Mouse (Mus musculus): ENCODE data around the gene Ipcef1.
"Not testable (repeated sequence)": the region's sequence is repeated elsewhere in the genome, so short reads cannot be mapped to it uniquely, and the experiment has no call there.

Gene Ipcef1

DNA sequence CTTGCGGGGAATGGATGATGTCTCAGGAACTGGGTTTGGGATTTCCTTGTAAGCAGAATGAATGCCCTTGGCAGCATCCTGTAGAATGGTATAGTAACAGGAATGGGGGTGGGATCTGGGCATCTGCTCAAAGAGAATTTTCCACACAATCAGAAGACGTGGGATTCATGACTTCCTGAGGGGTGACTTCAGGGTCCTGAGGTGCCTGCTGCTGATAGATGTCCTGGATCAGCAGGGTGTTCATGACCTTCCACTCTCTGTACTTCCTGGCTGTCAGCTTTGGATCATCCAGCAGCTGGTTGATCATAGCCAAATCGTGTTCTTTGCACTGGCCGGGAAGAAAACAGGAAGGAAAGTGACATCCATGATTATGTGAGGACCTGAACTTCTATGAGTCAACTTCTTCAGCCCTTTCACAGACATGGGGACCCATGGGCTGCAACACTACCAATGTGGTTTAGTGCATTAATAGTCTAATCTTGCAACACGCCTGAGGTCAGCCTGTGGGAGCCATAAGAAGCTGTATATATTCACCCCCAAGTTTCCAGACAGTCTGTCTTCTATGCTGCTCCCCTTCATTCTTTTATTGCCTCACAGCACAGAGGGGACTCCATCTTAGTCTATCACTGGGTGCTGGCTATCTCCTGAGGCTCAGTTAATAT lies 161.8 kb downstream of the Ipcef1 start:
- no peak for DNase-seq (ENCODE audit: low read depth, low spot score)

DNA sequence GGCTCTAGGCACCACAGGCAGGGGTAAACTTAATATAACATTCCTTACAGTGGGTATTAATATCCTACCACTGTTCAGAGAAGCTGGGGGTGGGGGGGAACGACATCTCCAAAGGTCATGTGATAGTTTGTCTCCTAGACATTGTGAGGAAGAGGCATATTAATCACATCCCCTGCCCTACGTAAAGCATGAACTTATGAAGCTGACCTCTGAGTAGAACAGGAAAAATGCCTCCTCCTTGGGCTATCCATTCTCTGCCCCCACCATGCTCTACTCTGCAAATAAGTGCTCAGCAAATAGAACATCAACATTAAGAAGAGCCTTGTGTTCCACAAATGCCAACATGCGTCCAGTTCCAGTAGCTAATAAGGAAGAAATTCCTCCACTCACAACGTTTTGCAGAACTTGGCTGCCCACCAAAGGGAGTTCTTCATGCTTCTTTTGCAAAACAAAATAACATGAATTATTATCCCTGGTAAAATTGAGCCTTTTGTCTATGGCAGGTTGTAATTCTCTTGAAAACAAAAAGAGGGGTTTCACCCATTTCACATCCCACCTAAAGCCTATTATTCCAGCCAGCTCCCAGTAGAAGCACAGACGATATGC lies 162.5 kb downstream of the Ipcef1 start:
- DNase-seq (ENCODE audit: low read depth, low spot score), result no peak

DNA sequence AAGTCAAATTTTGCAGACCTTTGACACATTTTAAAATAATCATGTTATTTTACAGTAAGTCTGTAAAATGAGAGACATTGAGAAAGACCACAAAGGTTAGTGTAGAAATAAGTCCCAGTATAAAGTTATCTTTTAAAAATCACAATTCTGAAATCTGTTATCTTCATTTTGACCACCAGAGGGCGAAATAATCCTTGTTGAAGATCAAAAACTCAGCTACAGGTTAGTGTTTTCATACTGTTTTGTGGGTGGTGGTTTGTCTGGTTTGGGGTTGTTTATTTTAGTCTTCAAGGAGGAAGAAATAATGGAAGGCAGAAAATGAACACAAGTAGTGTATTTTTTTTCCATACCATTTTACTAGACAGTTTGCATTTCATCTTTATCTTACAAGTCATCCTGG lies 166.8 kb downstream of the Ipcef1 start:
- DNase-seq (ENCODE audit: low read depth, low spot score), result peak; percentile 43

DNA sequence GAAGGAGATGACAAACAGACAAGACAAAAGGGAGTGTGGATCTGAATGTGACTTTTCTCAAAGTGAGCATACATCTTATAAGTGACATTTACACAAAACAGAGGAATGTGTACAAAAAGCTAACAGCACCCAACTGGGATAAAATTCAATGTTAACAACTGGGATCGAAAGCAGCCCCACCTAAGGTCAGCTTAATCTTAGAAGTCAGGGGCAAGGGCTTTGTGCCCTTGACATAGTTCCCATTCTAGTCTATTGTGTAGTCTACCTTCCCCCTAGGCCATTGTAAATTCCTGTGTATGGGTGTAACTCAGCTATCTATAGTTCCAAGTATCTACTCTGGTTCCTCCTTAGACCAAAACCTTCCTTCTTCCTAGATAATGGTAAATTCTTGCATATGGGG lies 170.2 kb downstream of the Ipcef1 start:
- not testable (repeated sequence) for DNase-seq (ENCODE audit: low read depth, low spot score)

DNA sequence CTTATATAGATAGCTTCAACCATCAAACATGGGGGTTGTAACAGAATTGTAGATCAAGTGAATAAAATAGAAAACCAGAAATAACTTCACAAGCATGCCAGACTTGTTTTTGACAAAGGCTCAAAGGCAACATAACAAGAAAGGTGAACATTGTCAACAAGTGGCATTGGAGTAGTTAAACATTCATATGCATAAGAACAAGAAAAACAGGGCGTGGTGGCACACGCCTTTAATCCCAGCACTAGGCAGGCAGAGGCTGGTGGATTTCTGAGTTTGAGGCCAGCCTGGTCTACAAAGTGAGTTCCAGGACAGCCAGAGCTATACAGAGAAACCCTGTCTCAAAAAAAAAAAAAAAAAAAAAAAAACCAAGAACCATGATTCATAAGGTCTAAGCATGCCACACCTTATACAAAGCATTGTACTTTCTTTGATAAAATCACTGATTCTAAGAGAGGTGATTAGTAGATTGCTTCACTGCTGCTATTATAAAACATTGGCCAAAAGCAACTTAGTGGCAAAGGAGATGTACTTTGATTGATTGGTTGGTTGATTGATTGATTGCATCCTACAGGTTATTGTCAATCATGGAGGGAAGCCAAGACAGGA lies 173.9 kb downstream of the Ipcef1 start:
- DNase-seq (ENCODE audit: low read depth, low spot score), result no peak

DNA sequence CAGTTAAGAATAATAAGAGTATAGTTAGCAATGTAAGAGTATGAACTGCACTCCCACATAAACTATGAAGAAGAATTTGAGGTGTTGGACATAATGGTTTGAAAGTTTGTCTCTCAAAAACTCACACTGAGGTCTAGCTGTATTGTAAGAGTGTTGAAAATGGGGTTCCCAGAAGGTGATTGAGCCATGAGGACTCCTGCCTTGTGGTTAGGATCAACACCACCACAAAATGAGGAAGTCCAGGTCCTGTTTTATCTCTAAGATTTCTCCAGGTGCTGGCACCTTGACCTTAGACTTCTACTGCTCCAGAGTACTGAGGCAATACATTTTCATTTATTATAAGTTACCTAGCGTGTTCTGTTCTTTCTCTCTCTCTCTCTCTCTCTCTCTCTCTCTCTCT lies 178.4 kb downstream of the Ipcef1 start:
- DNase-seq (ENCODE audit: low read depth, low spot score), result no peak

DNA sequence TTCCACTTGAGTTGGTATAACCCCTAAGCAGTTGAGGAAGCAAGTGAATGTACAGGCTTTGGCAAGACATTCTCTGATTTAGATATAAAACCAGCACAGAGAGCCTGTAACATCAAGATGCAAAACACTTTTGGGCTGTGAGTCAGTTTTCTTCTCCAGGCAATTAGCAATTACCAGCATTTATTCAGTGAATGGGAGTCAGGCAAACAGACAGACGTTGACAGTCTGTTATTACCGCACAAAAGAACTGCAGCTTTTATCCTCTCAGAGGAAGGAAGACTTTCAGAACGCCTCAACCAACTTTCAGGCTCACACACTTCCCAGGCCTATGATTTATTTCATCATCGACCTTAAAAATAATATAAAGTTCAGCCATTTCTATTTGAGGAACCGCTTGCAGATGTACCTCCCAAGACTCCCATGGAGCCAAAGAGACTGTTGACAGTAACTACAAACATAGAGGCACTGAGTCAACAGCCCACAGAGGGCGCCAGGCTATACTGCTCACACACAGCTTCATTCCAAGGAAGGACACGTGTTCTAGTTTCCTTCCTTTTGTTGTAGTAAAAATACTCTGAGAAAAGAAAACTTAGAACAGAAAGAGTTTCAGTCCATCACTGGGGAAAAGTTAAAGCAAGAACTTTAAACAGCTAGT lies 180.7 kb downstream of the Ipcef1 start:
- DNase-seq (ENCODE audit: low read depth, low spot score), result no peak

DNA sequence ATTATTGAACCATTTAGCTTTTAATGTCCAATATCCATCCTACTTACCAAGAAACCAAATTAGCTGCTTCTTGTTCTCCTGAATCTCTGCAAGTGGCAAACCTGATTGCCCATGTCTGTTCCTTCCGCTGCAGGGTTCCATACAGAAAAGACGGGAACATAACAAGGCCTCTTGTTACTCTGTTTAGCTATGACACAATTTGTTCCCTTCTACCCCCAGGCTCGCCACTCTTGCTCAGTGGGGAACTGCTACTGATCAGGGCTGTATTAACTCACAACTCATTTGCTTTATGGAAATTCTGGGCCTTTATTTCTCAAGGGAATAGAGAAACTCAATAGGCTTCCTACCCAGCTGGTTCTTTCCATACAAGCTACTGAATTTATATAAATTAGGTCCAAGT lies 196.5 kb downstream of the Ipcef1 start:
- no peak for DNase-seq (ENCODE audit: low read depth, low spot score)

DNA sequence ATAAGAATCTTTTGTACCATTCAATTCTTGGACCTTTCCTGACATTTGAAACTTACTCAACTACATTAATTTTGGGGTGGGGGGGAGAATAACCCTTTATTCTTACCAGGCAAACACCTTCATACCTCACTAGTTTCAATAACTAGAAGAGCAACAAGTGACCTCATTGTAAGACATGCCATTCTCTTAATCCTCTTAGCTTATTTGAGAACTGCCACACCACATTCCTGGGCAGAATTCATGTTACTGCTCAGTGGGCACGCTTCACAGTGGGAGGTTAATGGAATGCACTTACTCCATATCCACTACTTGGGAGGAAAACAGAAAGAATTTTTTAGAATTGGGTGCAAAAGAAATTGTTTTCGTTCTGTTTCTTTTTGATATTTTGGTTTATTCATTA lies 203.4 kb downstream of the Ipcef1 start:
- no peak for DNase-seq (ENCODE audit: low read depth, low spot score)

DNA sequence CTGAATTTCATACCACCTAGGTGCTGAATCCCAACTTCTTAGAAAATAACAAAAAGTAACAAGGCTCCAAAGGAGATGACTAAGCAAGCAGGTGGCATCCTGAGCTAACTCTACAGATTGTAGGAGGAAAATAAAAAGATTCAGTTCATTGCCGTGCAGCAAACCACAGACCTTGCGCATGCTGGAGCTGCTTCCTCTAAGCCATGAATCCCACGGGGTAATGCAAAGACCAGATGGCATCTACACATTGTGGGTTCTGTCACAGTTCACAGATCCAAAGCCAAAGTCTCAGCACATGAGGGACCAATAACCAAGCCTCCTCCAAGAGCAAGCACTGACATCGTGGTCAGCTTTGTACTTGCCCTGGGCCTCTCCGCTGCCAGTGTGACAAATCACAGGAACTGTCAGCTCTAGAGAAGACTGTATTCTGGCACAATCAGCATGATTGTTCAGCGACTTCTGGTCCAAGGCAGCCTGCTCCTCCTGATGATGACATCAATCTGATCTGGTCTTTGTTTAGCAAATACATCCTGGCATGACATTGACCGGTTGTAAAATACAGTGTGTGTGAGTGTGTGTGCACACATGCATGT lies 204.0 kb downstream of the Ipcef1 start:
- no peak for DNase-seq (ENCODE audit: low read depth, low spot score)

DNA sequence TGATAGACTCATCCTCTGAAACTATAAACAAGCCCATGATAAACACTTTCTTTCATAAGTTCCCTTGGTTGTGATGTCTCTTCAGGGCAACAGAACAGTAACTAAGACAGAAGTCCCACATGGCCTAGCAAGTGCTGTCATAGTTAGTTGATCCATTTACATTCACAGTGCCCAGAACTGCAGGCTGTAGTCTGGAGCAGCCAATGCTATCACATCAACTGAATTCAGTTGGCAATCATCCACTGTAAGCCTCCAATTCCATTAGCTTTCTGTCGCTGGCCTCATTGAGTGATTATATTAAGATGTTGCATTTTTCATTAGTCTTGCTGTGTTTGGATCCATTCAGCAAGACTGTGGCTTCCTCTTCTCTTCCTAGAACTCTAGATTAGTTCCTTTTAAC lies 206.0 kb downstream of the Ipcef1 start:
- no peak for DNase-seq (ENCODE audit: low read depth, low spot score)

DNA sequence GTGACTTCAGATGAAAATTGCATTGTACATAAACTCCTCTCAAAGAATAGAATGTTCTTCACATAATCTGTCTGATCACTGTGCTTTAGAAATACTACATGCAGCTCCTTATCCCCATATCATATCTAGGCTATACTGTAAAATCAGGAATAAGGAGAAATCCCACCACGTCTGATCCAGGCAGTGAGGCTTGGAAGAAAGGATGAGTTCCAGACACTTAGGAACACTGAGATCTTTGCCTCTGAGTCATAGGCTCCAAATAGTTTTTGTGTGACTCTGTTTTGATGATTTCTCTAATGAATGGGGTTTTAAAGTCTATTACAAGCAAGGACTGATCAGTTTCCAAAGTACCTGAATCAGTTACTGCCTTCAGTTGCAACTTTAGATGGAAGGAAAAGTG lies 210.1 kb downstream of the Ipcef1 start:
- DNase-seq (ENCODE audit: low read depth, low spot score), result no peak
